Mouse (Mus musculus): ENCODE results near the gene Txndc9.

Gene Txndc9

GRCm38 (mm10) chr1:37997867-37998266 lies at the start of gene Txndc9, which contains the start of gene Eif5b:
Gene Txndc9 (minus strand): TSS chr1:37997893.
Gene Eif5b (plus strand): TSS chr1:37998010.
- peak; percentile 93 to 95 for DNase-seq (ENCODE audit: low spot score in 2 of 2)

- no peak for DNase-seq (ENCODE audit: low spot score in 2 of 2)
Observed at GRCm38 (mm10) chr1:38038898-38039297, 41.2 kb upstream of the Txndc9 start.

GRCm38 (mm10) chr1:38037375-38037774 lies 39.7 kb upstream of the Txndc9 start:
- no peak for DNase-seq (ENCODE audit: low spot score in 2 of 2)

- no peak for DNase-seq (ENCODE audit: low spot score in 2 of 2)
Observed at GRCm38 (mm10) chr1:38035521-38035920, 37.8 kb upstream of the Txndc9 start.

- DNase-seq (ENCODE audit: low spot score in 2 of 2): no peak
Observed at GRCm38 (mm10) chr1:38031391-38031790, 33.7 kb upstream of the Txndc9 start.

GRCm38 (mm10) chr1:38027301-38027700 lies 29.6 kb upstream of the Txndc9 start:
- DNase-seq (ENCODE audit: low spot score in 2 of 2): no peak

- no peak for DNase-seq (ENCODE audit: low spot score in 2 of 2)
Observed at GRCm38 (mm10) chr1:38014551-38015203, 17.0 kb upstream of the Txndc9 start.

- no peak for DNase-seq (ENCODE audit: low spot score in 2 of 2)
Observed at GRCm38 (mm10) chr1:38012509-38012908, 14.8 kb upstream of the Txndc9 start.

- DNase-seq (ENCODE audit: low spot score in 2 of 2): no peak
Observed at GRCm38 (mm10) chr1:38012104-38012503, 14.4 kb upstream of the Txndc9 start.

- DNase-seq (ENCODE audit: low spot score in 2 of 2): no peak
Observed at GRCm38 (mm10) chr1:38011647-38012046, 14.0 kb upstream of the Txndc9 start.

- DNase-seq (ENCODE audit: low spot score in 2 of 2): no peak
Observed at GRCm38 (mm10) chr1:38006741-38007140, 9.0 kb upstream of the Txndc9 start.

- no peak for DNase-seq (ENCODE audit: low spot score in 2 of 2)
Observed at GRCm38 (mm10) chr1:38003046-38003445, 5.4 kb upstream of the Txndc9 start.

- no peak for DNase-seq (ENCODE audit: low spot score in 2 of 2)
Observed at GRCm38 (mm10) chr1:38001956-38002355, 4.3 kb upstream of the Txndc9 start.

GRCm38 (mm10) chr1:38000844-38001243 lies 3.2 kb upstream of the Txndc9 start:
- no peak for DNase-seq (ENCODE audit: low spot score in 2 of 2)

- no peak for DNase-seq (ENCODE audit: low spot score in 2 of 2)
Observed at GRCm38 (mm10) chr1:37999552-37999951, 1.9 kb upstream of the Txndc9 start.

- DNase-seq (ENCODE audit: low spot score in 2 of 2): no peak
Observed at GRCm38 (mm10) chr1:37998371-37999199, 892 bp upstream of the Txndc9 start.

GRCm38 (mm10) chr1:37996877-37997484 lies 712 bp downstream of the Txndc9 start:
- peak; percentile 98 for DNase-seq (ENCODE audit: low spot score in 2 of 2)

- no peak for DNase-seq (ENCODE audit: low spot score in 2 of 2)
Observed at GRCm38 (mm10) chr1:37996226-37996625, 1.5 kb downstream of the Txndc9 start.

- no peak for DNase-seq (ENCODE audit: low spot score in 2 of 2)
Observed at GRCm38 (mm10) chr1:37987856-37988255, 9.8 kb downstream of the Txndc9 start.

GRCm38 (mm10) chr1:37985764-37986323 lies 11.8 kb downstream of the Txndc9 start:
- peak in 1 of 2 experiments; percentile 44 for DNase-seq (ENCODE audit: low spot score in 2 of 2)

GRCm38 (mm10) chr1:37984326-37984725 lies 13.4 kb downstream of the Txndc9 start:
- DNase-seq (ENCODE audit: low spot score in 2 of 2): no peak

GRCm38 (mm10) chr1:37977303-37977702 lies 20.4 kb downstream of the Txndc9 start:
- DNase-seq (ENCODE audit: low spot score in 2 of 2): no peak
